Mouse (Mus musculus): ENCODE data around the gene Kansl2. TPM values are rescaled to one million over a fixed set of nuclear protein-coding genes. Genes with fewer than 3 reads are reported as not detected.

The Kansl2 gene
- polyA plus RNA-seq, 1 experiment from 2014 or later = 89.9 TPM

DNA sequence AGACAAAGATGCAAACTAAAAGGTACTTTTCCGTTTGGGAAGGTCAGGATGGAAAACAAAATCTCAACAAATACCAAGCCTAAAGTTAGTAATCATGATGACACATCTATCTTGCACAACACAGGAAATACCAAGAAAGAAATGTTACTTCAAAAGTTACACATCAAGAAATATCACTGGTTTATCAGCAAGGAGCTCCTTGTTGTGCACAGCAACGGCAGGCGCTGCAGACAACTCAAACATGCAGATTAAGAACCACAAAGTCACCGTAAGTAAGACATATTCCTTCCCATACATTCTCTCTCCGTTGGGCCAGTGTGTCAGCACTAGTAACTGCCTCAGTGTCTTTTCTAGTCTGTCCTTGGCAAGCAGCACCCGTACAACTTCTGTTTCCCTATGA, 7.0 kb upstream of the Kansl2 start:
- 72% methylated on average over 6 of the region's 6 CpGs for WGBS
- no peak overlapping the region for H3K9ac ChIP-seq (ENCODE audit: low read length)
- no peaks in the 10 kb centered on the region for H3K4me1 ChIP-seq (replicated peaks; ENCODE audit: control insufficient read depth, insufficient read depth, low read length)
- no peaks in the 10 kb centered on the region for H3K27me3 ChIP-seq (ENCODE audit: control insufficient read depth, insufficient read depth, low read depth, low read length)
- H3K27ac ChIP-seq (ENCODE audit: low read length) = no peak overlapping the region
- H3K4me3 ChIP-seq (ENCODE audit: low read length) = no peak overlapping the region
- H3K36me3 ChIP-seq (ENCODE audit: control insufficient read depth, insufficient read depth, low read length) = peaks cover 27% of the 10 kb centered on the region
- no peaks in the 10 kb centered on the region for H3K9me3 ChIP-seq (ENCODE audit: control insufficient read depth, low read length)
- ATAC-seq (ENCODE audit: low read depth) = no peak
- H3K4me2 ChIP-seq (ENCODE audit: low read depth, low read length) = no peak overlapping the region

- H3K9me3 ChIP-seq (ENCODE audit: control insufficient read depth, low read length) = no peaks in the 10 kb centered on the region
- H3K27me3 ChIP-seq (ENCODE audit: control insufficient read depth, insufficient read depth, low read depth, low read length) = no peaks in the 10 kb centered on the region
- H3K4me2 ChIP-seq (ENCODE audit: low read depth, low read length) = no peak overlapping the region
- ATAC-seq (ENCODE audit: low read depth) = no peak
- H3K4me3 ChIP-seq (ENCODE audit: low read length) = no peak overlapping the region
- WGBS = 52% methylated on average over 4 of the region's 4 CpGs
- peaks cover under 1% of the 10 kb centered on the region for H3K4me1 ChIP-seq (replicated peaks; ENCODE audit: control insufficient read depth, insufficient read depth, low read length)
- no peak overlapping the region for H3K9ac ChIP-seq (ENCODE audit: low read length)
- no peak overlapping the region for H3K27ac ChIP-seq (ENCODE audit: low read length)
- peaks cover 5% of the 10 kb centered on the region for H3K36me3 ChIP-seq (ENCODE audit: control insufficient read depth, insufficient read depth, low read length)
These were observed 3.9 kb upstream of the Kansl2 start for GRCm38 (mm10) chr15:98537923-98538322.

GRCm38 (mm10) chr15:98536828-98537510, 2.9 kb upstream of the Kansl2 start:
- no peaks in the 10 kb centered on the region for H3K9me3 ChIP-seq (ENCODE audit: control insufficient read depth, low read length)
- H3K9ac ChIP-seq (ENCODE audit: low read length) = no peak overlapping the region
- H3K4me1 ChIP-seq (replicated peaks; ENCODE audit: control insufficient read depth, insufficient read depth, low read length) = peaks cover 9% of the 10 kb centered on the region
- no peaks in the 10 kb centered on the region for H3K27me3 ChIP-seq (ENCODE audit: control insufficient read depth, insufficient read depth, low read depth, low read length)
- H3K4me3 ChIP-seq (ENCODE audit: low read length) = no peak overlapping the region
- H3K36me3 ChIP-seq (ENCODE audit: control insufficient read depth, insufficient read depth, low read length) = no peaks in the 10 kb centered on the region; the same call in 1 of the 2 replicates
- no peak overlapping the region for H3K4me2 ChIP-seq (ENCODE audit: low read depth, low read length)
- H3K27ac ChIP-seq (ENCODE audit: low read length) = no peak overlapping the region
- no peak for ATAC-seq (ENCODE audit: low read depth)
- 79% methylated on average over 8 of the region's 8 CpGs for WGBS

DNA sequence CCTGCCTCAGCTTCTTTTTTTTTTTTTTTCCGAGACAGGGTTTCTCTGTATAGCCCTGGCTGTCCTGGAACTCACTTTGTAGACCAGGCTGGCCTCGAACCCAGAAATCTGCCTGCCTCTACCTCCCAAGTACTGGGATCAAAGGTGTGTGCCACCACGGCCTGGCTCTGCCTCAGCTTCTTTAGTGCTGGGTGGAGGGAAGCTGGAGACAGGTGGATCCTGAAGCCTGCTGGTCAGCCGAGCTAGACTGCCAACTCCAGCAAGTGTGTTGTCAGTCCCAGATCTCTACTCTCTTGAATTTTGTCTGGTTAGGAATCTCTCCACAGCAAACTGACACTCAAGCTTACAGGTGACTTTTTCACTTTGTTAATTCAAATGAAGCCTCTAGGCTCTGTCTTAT, 1.9 kb upstream of the Kansl2 start:
- ATAC-seq (ENCODE audit: low read depth) = no peak
- 78% methylated on average over 4 of the region's 4 CpGs for WGBS

DNA sequence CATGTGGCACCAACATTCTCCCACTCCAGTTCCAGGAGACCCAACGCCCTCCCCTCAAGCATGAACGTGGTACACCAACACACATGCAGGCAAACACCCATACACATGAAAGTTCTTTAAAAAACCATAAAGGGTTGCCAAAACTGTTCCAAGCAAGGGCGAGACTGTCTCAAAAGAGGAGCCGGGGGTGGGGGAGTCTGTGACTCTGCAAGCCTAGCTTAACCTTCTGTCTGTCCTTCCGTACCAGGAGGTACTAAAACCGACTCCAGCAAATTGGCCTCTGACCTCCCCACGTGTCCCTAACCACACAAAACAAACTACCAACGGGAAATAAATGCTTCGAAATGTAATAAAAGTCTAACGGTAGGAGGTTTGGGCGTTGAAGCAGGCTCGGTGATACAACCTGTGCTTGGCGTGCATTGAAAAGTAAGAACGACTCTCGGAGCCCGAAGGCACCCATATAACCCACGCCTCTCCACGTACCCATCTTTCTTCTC, 981 bp downstream of the Kansl2 start:
- WGBS = under 1% methylated on average over 18 of the region's 18 CpGs
- Histone ChIP-seq H3K4me2 (ENCODE audit: low read depth, low read length) (peak overlapping the region; percentile 77), H3K4me1 (replicated peaks; ENCODE audit: control insufficient read depth, insufficient read depth, low read length) (peaks cover 12% of the 10 kb centered on the region), H3K9me3 (ENCODE audit: control insufficient read depth, low read length) (no peaks in the 10 kb centered on the region), H3K27ac (ENCODE audit: low read length) (peak overlapping the region; percentile 10), H3K4me3 (ENCODE audit: low read length) (peak overlapping the region; percentile 92), H3K27me3 (ENCODE audit: control insufficient read depth, insufficient read depth, low read depth, low read length) (no peaks in the 10 kb centered on the region), H3K36me3 (ENCODE audit: control insufficient read depth, insufficient read depth, low read length) (peaks cover 28% of the 10 kb centered on the region), H3K9ac (ENCODE audit: low read length) (peak overlapping the region; percentile 94)
- no peak for ATAC-seq (ENCODE audit: low read depth)

More for the DNA sequence above, 1.9 kb upstream of the Kansl2 start:
- Histone ChIP-seq H3K9me3 (ENCODE audit: control insufficient read depth, low read length) (no peaks in the 10 kb centered on the region), H3K4me3 (ENCODE audit: low read length) (no peak overlapping the region), H3K27me3 (ENCODE audit: control insufficient read depth, insufficient read depth, low read depth, low read length) (no peaks in the 10 kb centered on the region), H3K4me2 (ENCODE audit: low read depth, low read length) (no peak overlapping the region), H3K36me3 (ENCODE audit: control insufficient read depth, insufficient read depth, low read length) (peaks cover 6% of the 10 kb centered on the region), H3K9ac (ENCODE audit: low read length) (no peak overlapping the region), H3K4me1 (replicated peaks; ENCODE audit: control insufficient read depth, insufficient read depth, low read length) (peaks cover 12% of the 10 kb centered on the region), H3K27ac (ENCODE audit: low read length) (no peak overlapping the region)

DNA sequence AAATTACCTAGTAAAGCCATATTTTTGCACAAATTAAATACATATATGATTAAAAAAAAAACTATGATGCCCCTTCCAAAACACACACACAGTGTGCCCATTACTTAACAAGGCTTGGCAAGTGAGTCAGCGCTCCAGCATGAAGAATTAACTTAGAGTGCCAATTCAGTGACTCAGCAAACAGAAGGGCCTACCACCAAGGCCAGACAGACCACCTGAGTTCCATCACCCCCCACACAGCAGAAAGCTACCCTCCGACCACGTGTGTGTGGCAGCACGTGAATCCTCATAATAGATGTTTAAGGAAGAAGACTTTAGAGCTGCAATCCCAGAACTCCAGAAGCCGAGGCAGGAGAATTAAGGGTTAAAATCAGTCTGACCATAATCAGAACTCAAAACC, 1.8 kb downstream of the Kansl2 start:
- Histone ChIP-seq H3K9me3 (ENCODE audit: control insufficient read depth, low read length) (no peaks in the 10 kb centered on the region), H3K4me1 (replicated peaks; ENCODE audit: control insufficient read depth, insufficient read depth, low read length) (peaks cover 12% of the 10 kb centered on the region), H3K27me3 (ENCODE audit: control insufficient read depth, insufficient read depth, low read depth, low read length) (no peaks in the 10 kb centered on the region), H3K9ac (ENCODE audit: low read length) (peak overlapping the region; percentile 94), H3K4me2 (ENCODE audit: low read depth, low read length) (peak overlapping the region; percentile 77), H3K36me3 (ENCODE audit: control insufficient read depth, insufficient read depth, low read length) (peaks cover 36% of the 10 kb centered on the region), H3K4me3 (ENCODE audit: low read length) (peak overlapping the region; percentile 92), H3K27ac (ENCODE audit: low read length) (no peak overlapping the region)
- no peak for ATAC-seq (ENCODE audit: low read depth)
- 15% methylated on average over 5 of the region's 5 CpGs for WGBS

DNA sequence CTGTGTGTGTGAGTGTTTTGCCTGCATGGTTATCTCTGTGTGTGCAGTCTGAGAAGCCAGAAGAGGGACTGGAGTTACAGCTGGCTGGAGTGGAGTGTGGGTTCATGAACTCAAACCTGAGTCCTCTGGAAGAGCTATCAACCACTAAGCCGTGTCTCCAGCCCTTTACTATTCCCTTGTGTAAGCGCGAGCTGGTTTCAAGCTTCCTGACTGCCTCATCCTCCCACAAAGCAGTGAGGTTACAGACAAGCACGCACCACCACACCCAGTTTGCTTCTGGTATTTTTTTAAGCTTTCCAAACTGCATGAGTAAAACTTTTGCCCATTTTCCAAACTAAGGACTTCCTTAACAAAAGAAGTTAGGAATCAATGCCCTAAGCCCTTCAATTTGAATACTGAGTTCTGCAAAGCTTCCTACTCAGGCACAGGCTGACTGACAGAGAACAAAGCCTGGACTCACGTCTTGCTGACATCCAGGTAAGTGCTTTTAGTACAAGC, 5.9 kb downstream of the Kansl2 start:
- H3K4me2 ChIP-seq (ENCODE audit: low read depth, low read length) = no peak overlapping the region
- no peak overlapping the region for H3K27ac ChIP-seq (ENCODE audit: low read length)
- H3K4me1 ChIP-seq (replicated peaks; ENCODE audit: control insufficient read depth, insufficient read depth, low read length) = peaks cover 12% of the 10 kb centered on the region
- no peaks in the 10 kb centered on the region for H3K9me3 ChIP-seq (ENCODE audit: control insufficient read depth, low read length)
- ATAC-seq (ENCODE audit: low read depth) = no peak
- WGBS = 90% methylated on average over 5 of the region's 5 CpGs
- no peak overlapping the region for H3K4me3 ChIP-seq (ENCODE audit: low read length)
- H3K9ac ChIP-seq (ENCODE audit: low read length) = no peak overlapping the region
- H3K36me3 ChIP-seq (ENCODE audit: control insufficient read depth, insufficient read depth, low read length) = peaks cover 67% of the 10 kb centered on the region
- H3K27me3 ChIP-seq (ENCODE audit: control insufficient read depth, insufficient read depth, low read depth, low read length) = no peaks in the 10 kb centered on the region

- Histone ChIP-seq H3K4me3 (ENCODE audit: low read length) (no peak overlapping the region), H3K9ac (ENCODE audit: low read length) (no peak overlapping the region), H3K4me2 (ENCODE audit: low read depth, low read length) (no peak overlapping the region), H3K27me3 (ENCODE audit: control insufficient read depth, insufficient read depth, low read depth, low read length) (no peaks in the 10 kb centered on the region), H3K4me1 (replicated peaks; ENCODE audit: control insufficient read depth, insufficient read depth, low read length) (peaks cover 4% of the 10 kb centered on the region), H3K9me3 (ENCODE audit: control insufficient read depth, low read length) (no peaks in the 10 kb centered on the region), H3K27ac (ENCODE audit: low read length) (no peak overlapping the region), H3K36me3 (ENCODE audit: control insufficient read depth, insufficient read depth, low read length) (peaks cover 75% of the 10 kb centered on the region)
- WGBS = 84% methylated on average over 5 of the region's 5 CpGs
- no peak for ATAC-seq (ENCODE audit: low read depth)
These were observed 6.8 kb downstream of the Kansl2 start for GRCm38 (mm10) chr15:98527056-98527771.

GRCm38 (mm10) chr15:98526057-98526456, 8.0 kb downstream of the Kansl2 start:
- Histone ChIP-seq H3K9ac (ENCODE audit: low read length) (no peak overlapping the region), H3K4me3 (ENCODE audit: low read length) (no peak overlapping the region), H3K36me3 (ENCODE audit: control insufficient read depth, insufficient read depth, low read length) (peaks cover 80% of the 10 kb centered on the region), H3K4me1 (replicated peaks; ENCODE audit: control insufficient read depth, insufficient read depth, low read length) (no peaks in the 10 kb centered on the region), H3K9me3 (ENCODE audit: control insufficient read depth, low read length) (no peaks in the 10 kb centered on the region), H3K27ac (ENCODE audit: low read length) (no peak overlapping the region), H3K27me3 (ENCODE audit: control insufficient read depth, insufficient read depth, low read depth, low read length) (no peaks in the 10 kb centered on the region), H3K4me2 (ENCODE audit: low read depth, low read length) (no peak overlapping the region)
- no peak for ATAC-seq (ENCODE audit: low read depth)
- WGBS = 78% methylated on average over 5 of the region's 5 CpGs

All from lung, embryonic 16.5 days (tissue).